Mouse (Mus musculus) neutrophil, adult 5-6 weeks (primary cell): Measurements from ENCODE around the gene Got2. TPM values are rescaled to one million over a fixed set of nuclear protein-coding genes. Genes with fewer than 3 reads are reported as not detected.

Source experiments
- ATAC-seq: fragments of 151-379, 151-347 bp; 2 replicates; pipeline ENCODE4 v1.8.0; 2017; ENCODE audit warnings: mild to moderate bottlenecking, moderate TSS enrichment; ENCODE audit not compliant: insufficient number of reproducible peaks, poor library complexity, low FRiP score, severe bottlenecking; ENCODE audit errors: extremely low read depth
- total RNA-seq: library from RNA; stranded (forward); fragments of 200-1000 nt; gene quantifications from 2 replicates; pipeline ENCODE4 v1.2.3, GENCODE M21; 2017

The Got2 gene
- total RNA-seq, 1 experiment from 2014 or later, result 55.4 TPM

- peak; percentile 71 for ATAC-seq
Measured at GRCm38 (mm10) chr8:95832603-95833434, 55.5 kb downstream of the Got2 start.

DNA sequence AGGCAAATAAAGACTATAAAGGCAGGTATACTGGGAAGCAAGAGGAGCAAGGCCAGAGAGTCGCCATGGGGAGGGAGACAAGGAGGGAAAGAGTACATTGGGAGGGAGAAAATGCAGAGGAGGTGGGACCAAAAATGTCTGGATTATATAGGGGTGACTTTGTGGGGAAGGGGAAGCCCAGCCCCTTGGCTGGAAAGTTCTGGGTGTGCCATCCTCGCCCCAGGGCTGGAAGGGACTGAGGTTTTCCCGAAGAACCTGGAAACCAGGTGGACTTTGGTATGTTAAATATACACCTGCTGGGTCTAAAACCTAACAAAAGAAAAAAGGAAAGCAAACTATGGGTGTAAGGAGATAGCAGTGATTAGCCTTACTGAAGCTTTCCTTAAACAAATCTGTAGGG is 58.2 kb downstream of the Got2 start:
- ATAC-seq, result no peak

GRCm38 (mm10) chr8:95825162-95825561 is 63.2 kb downstream of the Got2 start, which contains the start of gene Sap18b:
Sap18b (plus strand) TSS chr8:95825346.
- ATAC-seq, result peak; percentile 90

DNA sequence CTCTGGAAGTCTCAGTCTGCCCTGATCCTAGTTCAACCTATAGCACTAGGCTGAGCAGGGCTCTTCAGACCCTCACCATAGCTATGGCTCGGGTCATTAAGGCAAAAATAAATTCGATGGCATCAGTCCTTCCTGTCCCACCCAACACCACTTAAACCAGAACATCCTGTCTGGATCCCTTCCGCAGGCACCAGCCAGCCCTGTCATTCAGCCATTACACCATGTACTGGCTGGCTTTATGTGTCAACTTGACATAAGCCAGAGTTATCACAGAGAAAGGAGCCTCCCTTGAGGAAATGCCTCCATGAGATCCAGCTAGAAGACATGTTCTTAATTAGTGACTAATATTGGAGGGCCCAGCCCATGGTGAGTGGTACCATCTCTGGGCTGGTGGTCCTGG is 65.6 kb downstream of the Got2 start:
- no peak for ATAC-seq

DNA sequence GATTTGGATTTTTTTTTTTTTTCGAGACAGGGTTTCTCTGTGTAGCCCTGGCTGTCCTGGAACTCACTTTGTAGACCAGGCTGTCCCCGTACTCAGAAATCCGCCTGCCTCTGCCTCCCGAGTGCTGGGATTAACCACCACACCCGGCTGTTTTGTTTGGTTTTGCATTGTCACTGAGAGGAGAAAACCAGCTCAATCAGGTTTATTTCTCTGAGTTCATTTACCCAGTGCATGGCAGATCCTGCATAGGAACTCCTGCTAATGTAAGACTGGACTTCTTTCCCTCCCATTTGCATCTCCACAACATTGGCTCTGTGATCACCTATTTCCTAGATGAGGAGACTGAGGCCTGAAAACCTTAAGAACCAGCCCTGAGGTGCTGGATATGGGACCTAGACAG is 66.3 kb downstream of the Got2 start:
- ATAC-seq, result no peak

DNA sequence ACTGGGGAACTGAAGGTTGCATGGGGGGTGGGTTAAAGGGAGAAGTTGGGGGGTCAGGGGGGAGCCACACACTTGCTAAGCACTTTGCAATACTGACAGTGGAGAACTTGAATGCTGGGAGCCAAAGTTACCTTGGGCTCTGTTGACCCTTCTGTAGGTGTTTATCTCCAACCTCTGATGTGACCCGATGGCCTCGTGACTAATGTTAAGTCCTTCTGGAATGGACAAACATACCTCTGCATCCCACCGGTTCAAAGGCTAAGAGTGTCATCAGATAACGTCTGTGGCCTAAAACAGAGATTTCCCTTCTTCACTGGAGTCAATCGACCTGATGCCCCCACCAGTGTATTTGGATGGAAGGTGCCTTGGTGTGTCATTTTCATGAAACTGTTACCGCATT is 67.1 kb downstream of the Got2 start:
- no peak for ATAC-seq

- no peak for ATAC-seq
Measured at GRCm38 (mm10) chr8:95818211-95818610, 70.1 kb downstream of the Got2 start.

GRCm38 (mm10) chr8:95817597-95817996 is 70.8 kb downstream of the Got2 start:
- no peak for ATAC-seq

GRCm38 (mm10) chr8:95816044-95816708 is 72.2 kb downstream of the Got2 start:
- ATAC-seq, result no peak

Other genes starting within 250 kb of the Got2 start
- gene Ndrg4, start 211.6 kb downstream of the Got2 start, total RNA-seq, result not detected in 2 replicates
- gene Setd6, start 172.7 kb downstream of the Got2 start, total RNA-seq, result 30.5 and 40.3 TPM in 2 replicates
- gene Cnot1, start 81.1 kb downstream of the Got2 start, total RNA-seq, result 160 and 182 TPM in 2 replicates
- 70.4 and 98.1 TPM in 2 replicates for gene Sap18b, start 63.2 kb downstream of the Got2 start, total RNA-seq
- gene Slc38a7, start 35.0 kb downstream of the Got2 start, total RNA-seq, result 13.0 and 14.6 TPM in 2 replicates